Mouse (Mus musculus) stomach, embryonic 14.5 days (tissue): ENCODE data around the gene Aaed1. TPM values are rescaled to one million over a fixed set of nuclear protein-coding genes. Genes with fewer than 3 reads are reported as not detected.

Experiments used
- ATAC-seq: fragments of 200-750 bp; cut with Nextera tagmentation; 2 replicates; pipeline ENCODE4 v1.8.0; 2017; ENCODE audit warnings: low read depth, moderate TSS enrichment; ENCODE audit not compliant: insufficient number of reproducible peaks, insufficient read depth, low FRiP score
- H3K27ac ChIP-seq: fragments of 300-500 bp; sonication (generic); 2 replicates; pipeline ENCODE4 v1.5.1; 2014; ENCODE audit warnings: mild to moderate bottlenecking, low read length, moderate library complexity, mixed read lengths
- H3K27me3 ChIP-seq: fragments of 300-500 bp; sonication (generic); 2 replicates; pipeline ENCODE4 v1.6.1; 2014; ENCODE audit warnings: low read length, control low read depth, mixed read lengths; ENCODE audit not compliant: control insufficient read depth, insufficient read depth
- H3K36me3 ChIP-seq: fragments of 300-500 bp; sonication (generic); 2 replicates; pipeline ENCODE4 v1.6.1; 2014; ENCODE audit warnings: mild to moderate bottlenecking, control low read depth, low read length, moderate library complexity, mixed read lengths; ENCODE audit not compliant: control insufficient read depth, insufficient read depth
- H3K4me1 ChIP-seq: fragments of 300-500 bp; sonication (generic); 2 replicates; pipeline ENCODE4 v1.6.1; 2014; ENCODE audit warnings: low read length, control low read depth, mixed read lengths; ENCODE audit not compliant: control insufficient read depth, insufficient read depth
- H3K4me2 ChIP-seq: fragments of 300-500 bp; sonication (generic); replicated peaks from 2 replicates; pipeline ENCODE4 v1.6.1; 2014; ENCODE audit warnings: low read depth, low read length, control low read depth
- H3K4me3 ChIP-seq: fragments of 300-500 bp; sonication (generic); 2 replicates; pipeline ENCODE4 v1.5.1; 2014; ENCODE audit warnings: low read depth, low read length, control low read depth
- H3K9ac ChIP-seq: fragments of 300-500 bp; sonication (generic); replicated peaks from 2 replicates; pipeline ENCODE4 v1.6.1; 2014; ENCODE audit warnings: low read depth, mild to moderate bottlenecking, control low read depth, low read length, moderate library complexity, mixed read lengths
- H3K9me3 ChIP-seq: fragments of 300-500 bp; sonication (generic); 2 replicates; pipeline ENCODE4 v1.6.1; 2016; ENCODE audit warnings: low read depth, low read length, control low read depth; ENCODE audit not compliant: control insufficient read depth
- WGBS: fragments of 180-500 bp; shearing (Covaris S2); extraction: QIAGEN DNeasy Blood & Tissue Kit; methylation state at CpG from one replicate; pipeline ENCODE4 v1.1.7; 2014; 5-methylcytosine and 5-hydroxymethylcytosine counted together
- polyA plus RNA-seq: library from polyadenylated mRNA; unstranded; fragments of >200 nt; fragmentation: Nextera tagmentation; extraction: Ambion mirVana; gene quantifications from 2 replicates; pipeline ENCODE4 v1.2.1, GENCODE M21; 2014

Gene Aaed1
- polyA plus RNA-seq, 1 experiment from 2014 or later = 62.3 TPM

DNA sequence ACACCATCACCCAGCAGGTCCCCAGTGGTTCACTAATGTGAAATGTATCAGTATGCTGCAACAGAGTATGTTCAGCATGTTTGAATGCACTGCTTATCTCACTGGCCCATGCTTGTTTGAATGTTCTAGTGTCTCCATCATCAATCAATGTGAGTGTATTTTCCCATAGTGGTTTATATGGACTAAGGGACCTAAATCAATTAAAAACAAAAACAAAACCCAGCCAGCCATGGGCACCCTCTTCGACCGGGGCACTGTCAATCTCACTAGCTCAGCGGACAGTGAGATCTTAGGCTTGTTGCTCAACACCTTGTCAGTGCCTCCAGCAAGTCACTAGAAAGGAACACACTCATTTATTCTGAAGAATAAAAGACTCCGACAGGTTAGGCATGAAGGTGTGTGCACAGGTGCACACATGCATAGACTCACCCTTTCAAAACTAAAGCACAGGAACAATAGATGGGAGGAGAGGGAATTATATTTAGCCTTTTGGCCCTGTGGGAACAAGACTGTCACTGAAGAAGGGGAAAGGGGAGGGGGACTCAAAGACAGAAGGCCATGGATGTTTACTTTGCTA lies 67.7 kb downstream of the Aaed1 start:
- Histone ChIP-seq H3K9ac (no peak overlapping the region), H3K4me1 (0 out of 2 replicates have a peak, but pooled peaks cover 9% of the 10 kb centered on the region), H3K9me3 (no peaks in the 10 kb centered on the region), H3K27ac (no peak overlapping the region; the same call in 1 of the 2 replicates), H3K27me3 (no peaks in the 10 kb centered on the region), H3K4me3 (no peak overlapping the region), H3K36me3 (no peaks in the 10 kb centered on the region), H3K4me2 (no peak overlapping the region)
- peak; percentile 50; the same call in 1 of the 2 replicates for ATAC-seq
- WGBS = 73% methylated on average over 4 of the region's 4 CpGs

DNA sequence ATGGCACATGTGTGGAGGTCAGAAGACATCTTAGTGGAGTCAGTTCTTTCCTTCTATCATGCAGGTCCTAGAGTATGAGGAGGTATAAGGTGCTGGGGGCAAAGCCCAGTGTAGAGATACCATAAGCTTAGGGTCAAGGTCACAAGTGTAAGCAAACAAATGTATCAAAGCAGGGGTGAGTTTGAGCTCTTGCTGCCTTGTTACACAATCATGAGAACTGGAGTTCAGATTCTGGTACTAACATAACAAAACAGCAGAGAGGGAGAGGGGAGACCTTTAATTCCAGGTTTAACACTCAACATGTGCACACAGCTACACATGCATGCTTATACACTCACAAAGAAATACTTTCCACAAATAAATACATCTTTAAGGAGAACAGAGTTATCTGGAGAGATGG lies 69.8 kb downstream of the Aaed1 start:
- ATAC-seq = no peak
- Histone ChIP-seq H3K9me3 (no peaks in the 10 kb centered on the region), H3K27ac (no peak overlapping the region)

GRCm38 (mm10) chr13:64240626-64241025 lies 71.9 kb downstream of the Aaed1 start:
- Histone ChIP-seq H3K9me3 (no peaks in the 10 kb centered on the region), H3K4me2 (no peak overlapping the region), H3K27ac (no peak overlapping the region), H3K27me3 (no peaks in the 10 kb centered on the region), H3K36me3 (no peaks in the 10 kb centered on the region), H3K4me3 (no peak overlapping the region), H3K9ac (no peak overlapping the region), H3K4me1 (no peaks in the 10 kb centered on the region)
- 74% methylated on average over 7 of the region's 7 CpGs for WGBS
- no peak for ATAC-seq

More for the DNA sequence above, 69.8 kb downstream of the Aaed1 start:
- Histone ChIP-seq H3K27me3 (no peaks in the 10 kb centered on the region), H3K4me3 (no peak overlapping the region), H3K9ac (no peak overlapping the region), H3K4me2 (no peak overlapping the region), H3K36me3 (no peaks in the 10 kb centered on the region), H3K4me1 (no peaks in the 10 kb centered on the region)

GRCm38 (mm10) chr13:64237681-64238157 lies 74.8 kb downstream of the Aaed1 start:
- H3K4me3 ChIP-seq = no peak overlapping the region
- H3K27me3 ChIP-seq = no peaks in the 10 kb centered on the region
- H3K4me1 ChIP-seq = peaks cover 6% of the 10 kb centered on the region; the same call in 1 of the 2 replicates
- H3K4me2 ChIP-seq = no peak overlapping the region
- no peaks in the 10 kb centered on the region for H3K9me3 ChIP-seq
- H3K9ac ChIP-seq = no peak overlapping the region
- H3K36me3 ChIP-seq = no peaks in the 10 kb centered on the region; the same call in 1 of the 2 replicates
- no peak for ATAC-seq
- H3K27ac ChIP-seq = no peak overlapping the region

- H3K27ac ChIP-seq = no peak overlapping the region
- no peaks in the 10 kb centered on the region for H3K9me3 ChIP-seq
- H3K36me3 ChIP-seq = no peaks in the 10 kb centered on the region; the same call in 1 of the 2 replicates
- H3K9ac ChIP-seq = no peak overlapping the region
- WGBS = 53% methylated on average over 4 of the region's 4 CpGs
- peaks cover 6% of the 10 kb centered on the region; the same call in 1 of the 2 replicates for H3K4me1 ChIP-seq
- no peak overlapping the region for H3K4me2 ChIP-seq
- H3K4me3 ChIP-seq = no peak overlapping the region
- no peaks in the 10 kb centered on the region for H3K27me3 ChIP-seq
- no peak for ATAC-seq
These were observed 75.4 kb downstream of the Aaed1 start for GRCm38 (mm10) chr13:64237000-64237680.

DNA sequence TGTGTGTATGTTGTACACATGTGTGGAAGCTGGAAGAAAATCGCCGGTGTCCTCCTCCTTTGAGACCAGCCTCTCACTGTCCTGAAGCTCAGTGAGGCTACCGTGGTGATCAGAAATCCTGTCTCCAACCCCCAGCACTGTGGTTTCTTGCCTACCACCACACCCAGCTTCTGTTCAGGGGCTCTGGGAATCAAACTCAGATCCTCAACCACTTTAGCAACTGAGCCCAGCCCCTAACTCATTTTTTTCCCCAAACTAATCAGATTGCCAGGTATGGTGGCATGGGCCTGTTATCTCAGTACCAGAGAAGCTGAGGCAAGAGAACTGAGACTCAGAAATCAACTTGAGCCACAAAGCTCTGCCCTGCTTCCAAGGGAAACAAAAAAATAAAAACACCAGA lies 76.7 kb downstream of the Aaed1 start:
- no peaks in the 10 kb centered on the region for H3K27me3 ChIP-seq
- no peaks in the 10 kb centered on the region; the same call in 1 of the 2 replicates for H3K36me3 ChIP-seq
- WGBS = 61% methylated on average over 3 of the region's 3 CpGs
- no peak overlapping the region for H3K9ac ChIP-seq
- no peaks in the 10 kb centered on the region for H3K9me3 ChIP-seq
- no peak overlapping the region for H3K27ac ChIP-seq
- no peak overlapping the region for H3K4me3 ChIP-seq
- ATAC-seq = no peak
- H3K4me1 ChIP-seq = peaks cover 6% of the 10 kb centered on the region; the same call in 1 of the 2 replicates
- no peak overlapping the region for H3K4me2 ChIP-seq

DNA sequence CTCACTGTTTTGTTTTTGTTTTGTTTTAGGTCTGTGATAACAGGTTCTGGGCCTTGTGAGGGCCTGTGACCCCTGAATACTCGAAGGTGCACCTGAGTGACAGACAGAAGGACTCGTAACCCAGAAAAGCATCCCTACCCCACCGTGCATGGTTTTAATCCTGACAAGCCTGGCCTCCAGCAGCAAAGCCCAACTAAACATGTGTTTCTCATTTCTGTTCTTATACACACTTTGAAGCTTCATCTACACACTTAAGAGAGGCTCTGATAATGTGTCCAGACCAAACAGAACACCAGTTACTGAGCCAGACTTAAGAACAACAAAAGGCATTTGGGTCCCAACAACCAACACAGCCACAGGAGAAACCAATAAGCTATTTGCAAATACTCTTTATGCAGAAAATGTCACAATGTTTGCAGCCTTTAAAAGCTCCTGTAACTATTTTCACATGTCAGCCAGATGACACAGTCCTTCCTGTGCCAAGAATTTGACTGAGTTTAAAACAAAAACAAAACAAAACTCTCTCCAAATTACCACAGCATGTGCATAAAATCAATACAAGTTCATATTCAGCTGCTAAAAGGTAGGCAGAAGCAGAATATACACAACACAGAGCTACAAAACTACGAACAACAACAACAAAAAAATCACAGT lies 77.3 kb downstream of the Aaed1 start:
- no peak overlapping the region for H3K9ac ChIP-seq
- no peaks in the 10 kb centered on the region for H3K27me3 ChIP-seq
- no peaks in the 10 kb centered on the region for H3K9me3 ChIP-seq
- no peak overlapping the region for H3K4me2 ChIP-seq
- ATAC-seq = no peak
- WGBS = 56% methylated on average over 4 of the region's 4 CpGs
- H3K36me3 ChIP-seq = no peaks in the 10 kb centered on the region; the same call in 1 of the 2 replicates
- no peak overlapping the region for H3K27ac ChIP-seq
- H3K4me3 ChIP-seq = no peak overlapping the region
- H3K4me1 ChIP-seq = peaks cover 6% of the 10 kb centered on the region; the same call in 1 of the 2 replicates

GRCm38 (mm10) chr13:64233139-64233538 lies 79.4 kb downstream of the Aaed1 start:
- no peak for ATAC-seq
- H3K4me1 ChIP-seq = peaks cover 6% of the 10 kb centered on the region; the same call in 1 of the 2 replicates
- no peak overlapping the region for H3K27ac ChIP-seq
- H3K9ac ChIP-seq = no peak overlapping the region
- no peaks in the 10 kb centered on the region for H3K9me3 ChIP-seq
- H3K4me2 ChIP-seq = no peak overlapping the region
- H3K4me3 ChIP-seq = no peak overlapping the region
- 77% methylated on average over 4 of the region's 4 CpGs for WGBS
- no peaks in the 10 kb centered on the region; the same call in 1 of the 2 replicates for H3K36me3 ChIP-seq
- no peaks in the 10 kb centered on the region for H3K27me3 ChIP-seq
